8 mouse cellular contexts compared by ENCODE assay signal in the genomic region with DNA sequence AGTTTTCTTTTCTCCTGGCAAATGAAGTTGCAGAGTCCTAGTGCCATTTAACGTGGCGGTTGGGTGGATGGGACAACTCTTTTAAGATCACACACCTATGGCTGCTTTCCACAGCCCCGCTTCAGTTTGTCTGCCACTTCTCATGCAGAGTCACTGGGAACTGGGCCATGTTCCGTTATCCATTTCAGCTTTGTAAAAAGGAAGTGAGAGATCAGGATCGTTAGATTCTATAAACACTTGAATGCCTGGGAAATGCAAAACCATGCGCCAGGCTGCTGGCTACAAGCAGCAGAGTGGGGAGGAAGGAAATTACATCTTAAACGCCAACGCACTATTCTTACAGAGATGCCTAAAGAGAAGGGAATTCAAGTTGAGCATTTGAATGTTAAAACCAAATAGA.
DNase-seq lines count a peak whose midpoint lies in the region; ATAC-seq lines count a peak whose summit lies in the region.

No protein-coding gene starts in this region.

- H3K36me3 ChIP-seq in intestine, embryonic 15.5 days: no peaks in the 10 kb centered on the region
- H3K36me3 ChIP-seq in neural tube, embryonic 15.5 days: no peaks in the 10 kb centered on the region

- H3K27ac ChIP-seq in intestine, embryonic 15.5 days: 0 out of 2 replicates have a peak overlapping the region, but pooled peaks have one; percentile 40
- peak overlapping the region; percentile 64 for H3K27ac ChIP-seq in neural tube, embryonic 15.5 days (replicated peaks)

- peak; percentile 24 for DNase-seq in layer of hippocampus, adult 11-12 months (ENCODE audit: low spot score)
- no peak for DNase-seq in layer of hippocampus, postnatal 36 days
- no peak for DNase-seq in ovary, postnatal 14 days (ENCODE audit: low spot score)
- DNase-seq in kidney, postnatal 25 days: no peak
- no peak for DNase-seq in embryo, embryonic 9.5 days (ENCODE audit: extremely low spot score)

- H3K9ac ChIP-seq in intestine, embryonic 15.5 days: no peak overlapping the region
- H3K9ac ChIP-seq in neural tube, embryonic 15.5 days (replicated peaks): no peak overlapping the region

- H3K27me3 ChIP-seq in intestine, embryonic 15.5 days (replicated peaks): no peaks in the 10 kb centered on the region
- H3K27me3 ChIP-seq in neural tube, embryonic 15.5 days (replicated peaks): no peaks in the 10 kb centered on the region

- no peaks in the 10 kb centered on the region for H3K9me3 ChIP-seq in intestine, embryonic 15.5 days
- H3K9me3 ChIP-seq in neural tube, embryonic 15.5 days (replicated peaks): no peaks in the 10 kb centered on the region

- H3K4me1 ChIP-seq in intestine, embryonic 15.5 days (replicated peaks): no peaks in the 10 kb centered on the region
- peaks cover 12% of the 10 kb centered on the region for H3K4me1 ChIP-seq in neural tube, embryonic 15.5 days

- H3K4me2 ChIP-seq in intestine, embryonic 15.5 days (replicated peaks): no peak overlapping the region
- peak overlapping the region; percentile 13; the same call in 1 of the 2 replicates for H3K4me2 ChIP-seq in neural tube, embryonic 15.5 days

- ATAC-seq in common myeloid progenitor, adult 5-6 weeks (replicated peaks; ENCODE audit: low read depth, poor library complexity, severe bottlenecking): peak; percentile 45; the same call in 1 of the 2 replicates
- ATAC-seq in intestine, embryonic 15.5 days: 0 out of 2 replicates have a peak, but pooled peaks have one; percentile 28
- ATAC-seq in neural tube, embryonic 15.5 days (ENCODE audit: low FRiP score): no peak

- WGBS in intestine, embryonic 15.5 days: 35% methylated on average over 8 of the region's 8 CpGs
- WGBS in neural tube, embryonic 15.5 days: 44% methylated on average over 8 of the region's 8 CpGs

- no peak overlapping the region for H3K4me3 ChIP-seq in intestine, embryonic 15.5 days (replicated peaks)
- no peak overlapping the region for H3K4me3 ChIP-seq in neural tube, embryonic 15.5 days (replicated peaks)
